Mouse (Mus musculus) T-cell, adult 2 months (primary cell): Measurements from ENCODE around the gene Slc25a5.
A peak's percentile ranks its signal among the peaks of the same experiment; 100 is the strongest.
"Not testable (repeated sequence)": the region's sequence is repeated elsewhere in the genome, so short reads cannot be mapped to it uniquely, and the experiment has no call there.

Experiments
- DNase-seq: peaks from one replicate; pipeline ENCODE4 v3.0.0; 2022; ENCODE audit warnings: low spot score

Gene Slc25a5

GRCm38 (mm10) chrX:36795424-36796162 is at the start of gene Slc25a5:
Slc25a5 (plus strand) TSS chrX:36795651.
- DNase-seq = peak; percentile 89

- no peak for DNase-seq
Measured at GRCm38 (mm10) chrX:36746789-36747188, 48.7 kb upstream of the Slc25a5 start.

- no peak for DNase-seq
Measured at GRCm38 (mm10) chrX:36748573-36748972, 46.9 kb upstream of the Slc25a5 start.

- no peak for DNase-seq
Measured at GRCm38 (mm10) chrX:36749281-36749785, 46.1 kb upstream of the Slc25a5 start.

- DNase-seq = no peak
Measured at GRCm38 (mm10) chrX:36750591-36750990, 44.9 kb upstream of the Slc25a5 start.

DNA sequence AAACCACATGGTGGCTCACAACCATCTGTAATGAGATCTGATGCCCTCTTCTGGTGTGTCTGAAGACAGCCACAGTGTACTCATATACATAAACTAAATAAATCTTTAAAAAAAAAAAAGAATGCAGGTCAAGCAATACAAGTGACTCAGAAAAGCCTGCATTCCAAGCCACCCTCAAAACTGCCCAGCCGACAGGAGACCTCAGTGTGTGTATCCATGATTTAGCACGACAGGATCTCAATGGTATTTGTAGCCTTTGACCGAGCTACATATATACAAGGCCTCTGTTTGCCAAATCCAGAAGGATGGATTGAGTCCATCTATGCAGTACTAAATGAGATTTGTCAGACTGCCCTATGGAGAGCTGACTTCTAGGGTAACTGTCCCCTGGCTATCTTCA is 42.9 kb upstream of the Slc25a5 start:
- no peak for DNase-seq

DNA sequence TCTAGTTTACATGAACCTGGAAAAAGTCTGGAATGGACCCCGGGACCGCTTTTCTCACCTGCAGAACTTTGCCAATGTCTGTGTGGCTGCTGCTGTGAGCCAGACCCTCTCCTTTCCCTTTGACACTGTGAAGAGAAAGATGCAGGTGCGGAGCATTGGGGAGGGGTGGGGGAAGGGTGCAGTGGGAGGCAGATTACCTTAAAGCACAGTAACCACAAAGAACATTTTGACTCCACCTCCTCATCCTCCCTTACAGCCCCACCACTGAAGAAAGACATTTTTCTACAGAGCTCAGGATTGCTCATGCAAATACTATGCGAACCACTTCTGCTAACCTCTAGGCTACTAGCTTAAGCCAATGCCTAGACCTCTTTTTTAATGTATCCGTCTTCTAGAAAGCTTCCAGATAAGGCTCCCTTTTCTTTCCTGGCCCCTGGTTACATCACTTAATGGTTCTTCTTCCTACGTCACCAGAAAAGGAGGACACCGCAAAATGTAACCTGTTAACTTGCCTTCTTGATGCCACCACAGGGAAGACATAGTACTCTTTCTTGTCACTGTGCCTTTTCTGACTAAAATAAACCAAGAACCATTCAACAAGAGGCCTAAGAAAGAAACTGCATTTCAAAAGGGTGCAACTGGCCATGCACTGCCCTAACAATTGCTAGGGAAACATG is 37.5 kb upstream of the Slc25a5 start:
- DNase-seq = peak; percentile 42

DNA sequence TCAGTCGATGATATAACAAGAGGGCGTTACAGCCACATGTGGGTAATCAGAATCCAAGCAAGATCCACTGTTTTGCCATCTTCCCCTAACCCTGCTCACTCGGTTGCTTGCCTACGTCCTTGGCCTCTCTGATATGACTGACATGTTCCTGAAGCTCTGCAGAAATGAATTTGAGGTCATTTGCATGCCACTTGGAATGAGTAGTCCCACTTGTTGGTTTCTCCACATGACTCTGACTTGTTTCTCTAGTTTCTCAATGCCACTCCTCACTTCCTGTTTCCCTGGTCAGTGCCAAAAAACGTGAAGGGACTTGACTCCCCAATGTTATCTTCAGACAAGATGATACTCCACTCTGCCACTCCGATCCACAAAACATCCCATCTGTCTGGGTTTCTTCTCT is 36.9 kb upstream of the Slc25a5 start:
- DNase-seq = no peak

DNA sequence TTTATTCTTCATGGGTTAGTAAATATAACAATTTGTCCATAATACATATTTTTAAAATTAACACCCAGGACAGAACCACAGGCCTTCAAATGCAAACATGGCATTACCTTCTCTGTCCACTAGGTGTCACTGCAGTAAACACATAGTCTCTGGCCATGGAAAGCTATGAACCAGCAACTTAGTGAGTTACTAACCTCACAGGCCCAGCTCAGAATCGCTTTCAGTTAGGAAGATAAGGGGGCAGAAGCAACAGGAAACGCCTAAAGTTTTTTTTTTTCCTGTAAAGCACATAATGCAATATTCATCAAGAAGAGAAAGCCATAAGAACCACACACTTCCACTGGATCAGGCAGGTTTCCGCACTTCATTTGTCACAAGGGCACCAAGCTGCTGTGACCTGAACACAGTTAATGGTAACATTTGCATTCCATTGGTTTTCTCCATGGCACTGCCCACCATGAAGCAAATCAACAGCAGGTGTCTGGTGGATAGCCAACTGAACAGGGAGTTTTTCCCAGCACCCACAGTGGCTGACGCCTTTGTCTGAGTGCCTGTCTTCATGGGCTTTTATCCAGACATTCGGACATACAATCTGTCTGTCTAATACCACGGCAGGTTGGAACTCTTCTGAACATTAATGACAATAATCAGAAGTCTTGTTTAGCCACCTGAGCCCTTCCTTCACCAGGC is 34.4 kb upstream of the Slc25a5 start:
- peak; percentile 56 for DNase-seq

GRCm38 (mm10) chrX:36762289-36762688 is 33.2 kb upstream of the Slc25a5 start:
- DNase-seq = no peak

DNA sequence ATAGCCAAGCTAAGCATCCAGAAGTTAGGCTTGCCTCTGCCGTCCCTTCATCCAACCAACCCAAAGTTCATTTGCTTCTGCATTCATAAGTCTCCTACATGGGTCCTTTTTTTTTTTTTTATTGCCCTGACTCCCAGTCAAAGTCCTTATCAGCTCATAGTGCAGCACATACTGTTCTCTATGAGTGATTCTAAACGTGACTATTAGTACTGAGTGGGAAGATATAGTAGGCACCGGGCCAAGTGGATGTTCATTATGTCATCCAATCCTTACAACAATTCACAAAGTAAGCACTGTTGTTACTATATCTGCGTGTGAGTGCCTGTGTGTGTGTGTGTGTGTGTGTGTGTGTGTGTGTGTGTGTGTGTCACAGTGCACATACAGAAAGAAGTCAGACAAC is 32.6 kb upstream of the Slc25a5 start:
- DNase-seq = no peak

GRCm38 (mm10) chrX:36763298-36763933 is 32.0 kb upstream of the Slc25a5 start:
- no peak for DNase-seq

DNA sequence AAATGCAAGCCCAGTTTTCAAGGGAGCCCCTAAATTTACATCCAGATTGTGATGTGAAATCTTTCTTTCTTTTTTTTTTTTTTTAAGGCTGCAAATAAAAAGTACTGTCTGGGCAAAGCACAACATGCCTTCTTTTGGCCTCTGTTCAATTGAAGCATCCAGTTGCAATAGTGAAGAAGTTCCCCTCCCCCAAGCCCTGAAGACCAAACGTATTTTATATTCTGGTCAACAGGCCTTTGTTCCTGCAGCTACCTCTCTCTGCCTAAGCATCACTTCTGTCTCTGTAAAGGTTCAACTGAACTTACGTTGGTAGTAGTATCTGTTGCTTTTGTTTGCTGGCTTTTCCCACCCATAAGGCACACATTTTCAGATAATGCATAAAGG is 31.5 kb upstream of the Slc25a5 start:
- no peak for DNase-seq

GRCm38 (mm10) chrX:36767386-36767785 is 28.1 kb upstream of the Slc25a5 start:
- DNase-seq = no peak

- DNase-seq = no peak
Measured at GRCm38 (mm10) chrX:36772591-36772990, 22.9 kb upstream of the Slc25a5 start.

GRCm38 (mm10) chrX:36775520-36775919 is 19.9 kb upstream of the Slc25a5 start:
- DNase-seq = no peak

- no peak for DNase-seq
Measured at GRCm38 (mm10) chrX:36777694-36778093, 17.8 kb upstream of the Slc25a5 start.

- DNase-seq = no peak
Measured at GRCm38 (mm10) chrX:36789360-36789759, 6.1 kb upstream of the Slc25a5 start.

GRCm38 (mm10) chrX:36794571-36794970 is 880 bp upstream of the Slc25a5 start:
- no peak for DNase-seq

DNA sequence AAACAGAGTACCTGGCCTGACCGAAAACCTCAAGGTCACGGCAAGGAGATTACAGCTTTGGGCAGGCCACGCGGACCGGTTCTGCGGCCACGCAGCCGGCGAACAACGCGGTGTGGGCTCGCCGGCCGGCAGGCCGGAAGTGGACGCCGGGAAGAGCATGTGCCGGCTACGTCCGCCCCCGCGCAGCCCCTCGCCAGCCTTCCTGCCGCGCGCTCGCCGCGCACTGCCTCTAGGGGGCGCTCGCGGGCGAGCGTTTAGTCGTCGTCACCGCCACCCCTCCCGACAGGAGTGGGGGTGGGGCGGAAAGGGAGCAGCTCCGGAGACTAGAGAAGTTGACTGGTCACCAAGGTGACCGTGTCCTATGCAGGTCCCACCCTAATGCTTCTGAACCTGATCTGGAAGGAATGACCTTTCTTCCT is 721 bp downstream of the Slc25a5 start:
- peak; percentile 76 for DNase-seq

GRCm38 (mm10) chrX:36796734-36797133 is 1.3 kb downstream of the Slc25a5 start:
- DNase-seq = not testable (repeated sequence)

- no peak for DNase-seq
Measured at GRCm38 (mm10) chrX:36799131-36799879, 3.9 kb downstream of the Slc25a5 start.
